Mouse (Mus musculus): Measurements from ENCODE around the gene Lepr. TPM values are rescaled to one million over a fixed set of nuclear protein-coding genes. Genes with fewer than 3 reads are reported as not detected.

The Lepr gene
- polyA plus RNA-seq, 1 experiment from 2014 or later = 7.4 TPM

DNA sequence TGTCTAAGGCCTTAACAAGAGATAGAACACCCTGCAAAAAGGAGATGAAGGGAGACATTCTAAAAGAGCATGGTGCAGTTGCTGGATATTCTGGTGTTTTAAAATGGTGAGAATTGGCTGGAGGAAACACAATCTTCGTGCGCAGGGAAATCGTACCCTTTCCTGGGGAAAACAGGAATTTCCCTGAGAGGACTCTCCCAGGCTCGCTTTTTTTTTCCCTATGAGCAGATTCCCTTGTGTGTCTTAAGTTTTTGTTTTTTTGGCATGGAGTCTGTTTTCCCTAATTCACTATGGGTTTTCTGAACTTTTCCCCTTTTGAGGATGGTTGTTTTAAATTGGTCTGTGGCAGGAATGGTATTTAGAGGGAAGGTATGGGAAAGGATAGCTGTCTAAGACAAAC is 28.0 kb upstream of the Lepr start:
- Histone ChIP-seq H3K27ac (ENCODE audit: low read length) (0 out of 2 replicates have a peak overlapping the region, but pooled peaks have one; percentile 29), H3K4me1 (ENCODE audit: control insufficient read depth, insufficient read depth, low read length) (no peaks in the 10 kb centered on the region), H3K4me3 (replicated peaks; ENCODE audit: low read length) (no peak overlapping the region), H3K36me3 (ENCODE audit: control insufficient read depth, insufficient read depth, low read length) (no peaks in the 10 kb centered on the region), H3K4me2 (ENCODE audit: low read depth, low read length) (no peak overlapping the region), H3K9me3 (replicated peaks; ENCODE audit: control insufficient read depth, low read length) (no peaks in the 10 kb centered on the region), H3K27me3 (ENCODE audit: control insufficient read depth, insufficient read depth, low read length) (no peaks in the 10 kb centered on the region), H3K9ac (ENCODE audit: low read length) (no peak overlapping the region)
- 83% methylated on average over 4 of the region's 4 CpGs for WGBS
- ATAC-seq (ENCODE audit: insufficient read depth, low FRiP score) = no peak

DNA sequence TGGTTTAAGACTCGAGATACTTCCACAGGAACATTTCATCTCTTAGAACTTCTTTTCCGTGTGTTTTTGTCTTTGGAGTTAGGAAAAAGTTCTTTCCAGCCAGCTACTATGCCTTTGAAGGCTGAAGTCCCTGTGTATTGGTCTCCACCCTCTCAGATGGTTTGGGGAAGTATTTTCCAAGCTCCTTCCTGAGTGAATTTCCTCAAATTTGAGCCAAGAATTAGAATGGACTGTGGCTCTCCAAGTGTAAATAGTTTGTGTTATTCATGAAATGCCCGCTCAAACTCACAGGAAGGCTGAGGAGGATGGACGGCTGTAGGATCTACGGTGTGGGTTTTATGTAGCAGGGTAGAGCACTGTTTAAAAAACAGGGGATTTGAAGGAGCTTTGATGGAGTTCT is 27.6 kb upstream of the Lepr start:
- H3K27ac ChIP-seq (ENCODE audit: low read length) = peak overlapping the region; percentile 29; the same call in 1 of the 2 replicates
- H3K4me3 ChIP-seq (replicated peaks; ENCODE audit: low read length) = no peak overlapping the region
- H3K9me3 ChIP-seq (replicated peaks; ENCODE audit: control insufficient read depth, low read length) = no peaks in the 10 kb centered on the region
- no peak overlapping the region for H3K9ac ChIP-seq (ENCODE audit: low read length)
- no peaks in the 10 kb centered on the region for H3K4me1 ChIP-seq (ENCODE audit: control insufficient read depth, insufficient read depth, low read length)
- no peaks in the 10 kb centered on the region for H3K27me3 ChIP-seq (ENCODE audit: control insufficient read depth, insufficient read depth, low read length)
- no peak overlapping the region for H3K4me2 ChIP-seq (ENCODE audit: low read depth, low read length)
- H3K36me3 ChIP-seq (ENCODE audit: control insufficient read depth, insufficient read depth, low read length) = no peaks in the 10 kb centered on the region
- WGBS = 61% methylated on average over 5 of the region's 5 CpGs
- ATAC-seq (ENCODE audit: insufficient read depth, low FRiP score) = no peak

DNA sequence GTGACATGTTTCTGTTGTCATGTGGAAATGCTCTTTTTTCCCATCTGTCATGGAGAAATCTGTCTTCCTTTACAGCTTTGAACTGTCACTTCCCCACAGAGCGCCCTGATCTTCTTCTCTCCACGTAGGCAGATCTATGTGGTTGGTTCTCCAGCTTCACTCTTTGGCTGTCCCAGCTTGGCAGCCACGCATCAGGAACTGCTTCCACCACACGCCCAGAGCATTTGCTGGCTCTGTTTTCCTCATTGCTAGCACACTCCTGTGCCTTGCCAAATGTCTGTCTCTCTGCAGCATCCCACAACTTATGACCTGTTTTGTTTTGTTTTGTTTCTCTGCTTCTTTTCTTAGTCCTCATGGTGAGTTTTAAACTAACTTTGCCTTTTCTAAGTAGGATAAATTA is 24.3 kb upstream of the Lepr start:
- Histone ChIP-seq H3K9me3 (replicated peaks; ENCODE audit: control insufficient read depth, low read length) (no peaks in the 10 kb centered on the region), H3K27me3 (ENCODE audit: control insufficient read depth, insufficient read depth, low read length) (no peaks in the 10 kb centered on the region), H3K4me3 (replicated peaks; ENCODE audit: low read length) (no peak overlapping the region), H3K36me3 (ENCODE audit: control insufficient read depth, insufficient read depth, low read length) (no peaks in the 10 kb centered on the region), H3K4me2 (ENCODE audit: low read depth, low read length) (no peak overlapping the region), H3K9ac (ENCODE audit: low read length) (no peak overlapping the region), H3K27ac (ENCODE audit: low read length) (no peak overlapping the region), H3K4me1 (ENCODE audit: control insufficient read depth, insufficient read depth, low read length) (no peaks in the 10 kb centered on the region)
- ATAC-seq (ENCODE audit: insufficient read depth, low FRiP score) = no peak
- 80% methylated on average over 4 of the region's 4 CpGs for WGBS

DNA sequence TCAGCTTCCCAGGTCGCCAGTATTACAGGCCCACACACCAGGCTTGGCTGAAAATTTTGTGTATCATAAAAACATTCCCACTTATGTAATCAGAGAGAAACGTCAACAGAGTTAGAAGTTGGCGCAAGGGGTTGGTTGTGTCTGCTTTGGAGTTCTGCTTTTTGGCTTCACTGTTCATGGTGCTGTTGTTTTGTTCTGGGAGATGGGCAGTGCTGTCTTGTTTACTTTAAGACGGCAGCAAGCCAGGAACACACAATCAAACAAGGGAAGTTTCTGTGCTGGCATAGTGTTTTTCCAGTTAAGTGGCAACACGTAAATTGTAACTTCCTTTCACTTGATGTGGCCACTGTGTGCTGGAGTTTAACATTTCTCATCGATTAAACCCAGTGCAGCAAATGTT is 22.7 kb upstream of the Lepr start:
- H3K27ac ChIP-seq (ENCODE audit: low read length) = no peak overlapping the region
- ATAC-seq (ENCODE audit: insufficient read depth, low FRiP score) = no peak
- WGBS = 52% methylated on average over 6 of the region's 6 CpGs
- H3K27me3 ChIP-seq (ENCODE audit: control insufficient read depth, insufficient read depth, low read length) = no peaks in the 10 kb centered on the region
- H3K9ac ChIP-seq (ENCODE audit: low read length) = no peak overlapping the region
- H3K9me3 ChIP-seq (replicated peaks; ENCODE audit: control insufficient read depth, low read length) = no peaks in the 10 kb centered on the region
- H3K4me2 ChIP-seq (ENCODE audit: low read depth, low read length) = no peak overlapping the region
- H3K4me3 ChIP-seq (replicated peaks; ENCODE audit: low read length) = no peak overlapping the region
- no peaks in the 10 kb centered on the region for H3K4me1 ChIP-seq (ENCODE audit: control insufficient read depth, insufficient read depth, low read length)
- no peaks in the 10 kb centered on the region for H3K36me3 ChIP-seq (ENCODE audit: control insufficient read depth, insufficient read depth, low read length)

DNA sequence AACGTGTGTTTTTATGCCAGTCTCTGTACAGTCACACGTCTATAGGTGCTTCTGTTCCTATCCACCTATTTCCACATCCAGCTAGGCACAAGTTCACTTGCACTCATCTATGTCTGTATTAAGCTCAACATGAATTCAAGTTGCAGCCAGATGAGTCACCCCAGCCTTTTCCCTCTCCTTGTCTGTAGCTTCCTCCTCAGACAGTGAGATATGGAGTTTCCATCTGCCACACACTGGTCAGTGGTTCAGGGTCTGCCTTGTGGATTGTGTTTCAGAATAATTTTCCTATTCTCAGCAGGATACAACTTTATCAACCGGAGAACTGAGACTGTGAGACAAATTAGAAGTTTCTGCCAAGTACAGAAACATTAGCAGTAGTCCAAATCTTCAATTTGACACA is 20.0 kb upstream of the Lepr start:
- no peak overlapping the region for H3K27ac ChIP-seq (ENCODE audit: low read length)
- H3K4me3 ChIP-seq (replicated peaks; ENCODE audit: low read length) = no peak overlapping the region
- H3K27me3 ChIP-seq (ENCODE audit: control insufficient read depth, insufficient read depth, low read length) = no peaks in the 10 kb centered on the region
- H3K36me3 ChIP-seq (ENCODE audit: control insufficient read depth, insufficient read depth, low read length) = no peaks in the 10 kb centered on the region
- H3K4me1 ChIP-seq (ENCODE audit: control insufficient read depth, insufficient read depth, low read length) = no peaks in the 10 kb centered on the region
- 80% methylated on average over 3 of the region's 3 CpGs for WGBS
- H3K4me2 ChIP-seq (ENCODE audit: low read depth, low read length) = no peak overlapping the region
- H3K9me3 ChIP-seq (replicated peaks; ENCODE audit: control insufficient read depth, low read length) = no peaks in the 10 kb centered on the region
- no peak for ATAC-seq (ENCODE audit: insufficient read depth, low FRiP score)
- no peak overlapping the region for H3K9ac ChIP-seq (ENCODE audit: low read length)

DNA sequence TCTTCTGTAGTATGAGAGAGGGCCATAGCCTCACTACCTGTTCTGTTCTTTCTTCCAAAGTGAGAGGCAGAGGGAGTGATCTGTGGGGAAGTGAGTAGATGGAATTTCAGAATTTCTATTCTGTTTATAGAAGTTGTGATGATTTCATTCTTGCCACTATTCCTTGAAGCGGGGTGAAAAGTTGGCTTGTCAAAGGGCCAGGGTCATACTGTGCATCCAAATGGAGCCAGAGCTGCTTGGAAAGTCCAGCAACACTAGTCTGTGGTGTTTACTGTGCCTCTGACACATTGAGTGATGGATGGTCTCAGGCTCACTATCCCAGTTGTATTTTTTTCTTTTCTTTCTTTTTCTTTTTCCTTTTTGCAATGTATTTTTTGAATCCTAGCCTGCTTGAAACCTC is 17.8 kb upstream of the Lepr start:
- Histone ChIP-seq H3K27ac (ENCODE audit: low read length) (no peak overlapping the region), H3K4me3 (replicated peaks; ENCODE audit: low read length) (no peak overlapping the region), H3K9me3 (replicated peaks; ENCODE audit: control insufficient read depth, low read length) (no peaks in the 10 kb centered on the region), H3K9ac (ENCODE audit: low read length) (no peak overlapping the region), H3K4me2 (ENCODE audit: low read depth, low read length) (no peak overlapping the region), H3K4me1 (ENCODE audit: control insufficient read depth, insufficient read depth, low read length) (no peaks in the 10 kb centered on the region), H3K27me3 (ENCODE audit: control insufficient read depth, insufficient read depth, low read length) (no peaks in the 10 kb centered on the region), H3K36me3 (ENCODE audit: control insufficient read depth, insufficient read depth, low read length) (no peaks in the 10 kb centered on the region)
- ATAC-seq (ENCODE audit: insufficient read depth, low FRiP score) = no peak
- WGBS = 58% methylated on average over 1 of the region's 1 CpGs

DNA sequence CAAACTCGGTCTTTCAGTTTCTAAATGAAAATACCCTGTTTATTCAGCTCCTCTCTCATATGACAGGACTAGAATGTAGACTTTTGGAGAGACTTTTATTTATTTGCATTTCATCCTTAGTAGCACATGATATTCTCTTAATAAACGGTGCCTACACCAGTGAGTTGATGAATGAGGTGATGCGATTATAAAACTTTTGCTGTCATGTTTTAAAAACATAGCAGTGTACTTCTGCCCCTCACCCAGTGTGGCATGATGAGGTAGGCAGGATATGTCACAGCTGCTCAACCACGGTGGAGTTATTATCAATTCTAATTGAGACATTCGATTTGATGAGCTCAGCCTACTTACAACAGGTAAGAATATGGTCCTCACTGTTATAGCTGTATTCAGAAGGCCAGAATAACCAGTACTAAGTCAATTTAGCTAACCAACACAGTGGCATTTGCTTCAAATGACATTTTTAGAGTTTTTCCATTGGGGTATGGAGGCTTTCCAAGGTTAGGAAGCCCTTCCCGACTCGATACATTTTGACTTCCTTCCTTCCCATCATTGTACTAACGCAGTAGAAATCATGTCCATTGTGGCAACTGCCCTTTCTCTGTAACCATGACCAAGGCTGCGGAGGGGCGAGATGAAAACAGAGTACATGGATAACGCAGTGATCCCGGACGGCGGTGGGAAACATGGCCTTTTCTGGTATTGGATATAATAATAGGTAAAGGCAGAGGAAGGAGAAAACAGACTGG is 16.1 kb upstream of the Lepr start:
- 79% methylated on average over 14 of the region's 14 CpGs for WGBS
- no peak for ATAC-seq (ENCODE audit: insufficient read depth, low FRiP score)
- H3K36me3 ChIP-seq (ENCODE audit: control insufficient read depth, insufficient read depth, low read length) = no peaks in the 10 kb centered on the region
- H3K4me3 ChIP-seq (replicated peaks; ENCODE audit: low read length) = no peak overlapping the region
- no peak overlapping the region for H3K4me2 ChIP-seq (ENCODE audit: low read depth, low read length)
- H3K9me3 ChIP-seq (replicated peaks; ENCODE audit: control insufficient read depth, low read length) = no peaks in the 10 kb centered on the region
- no peaks in the 10 kb centered on the region for H3K27me3 ChIP-seq (ENCODE audit: control insufficient read depth, insufficient read depth, low read length)
- no peaks in the 10 kb centered on the region for H3K4me1 ChIP-seq (ENCODE audit: control insufficient read depth, insufficient read depth, low read length)
- H3K9ac ChIP-seq (ENCODE audit: low read length) = no peak overlapping the region
- no peak overlapping the region for H3K27ac ChIP-seq (ENCODE audit: low read length)

DNA sequence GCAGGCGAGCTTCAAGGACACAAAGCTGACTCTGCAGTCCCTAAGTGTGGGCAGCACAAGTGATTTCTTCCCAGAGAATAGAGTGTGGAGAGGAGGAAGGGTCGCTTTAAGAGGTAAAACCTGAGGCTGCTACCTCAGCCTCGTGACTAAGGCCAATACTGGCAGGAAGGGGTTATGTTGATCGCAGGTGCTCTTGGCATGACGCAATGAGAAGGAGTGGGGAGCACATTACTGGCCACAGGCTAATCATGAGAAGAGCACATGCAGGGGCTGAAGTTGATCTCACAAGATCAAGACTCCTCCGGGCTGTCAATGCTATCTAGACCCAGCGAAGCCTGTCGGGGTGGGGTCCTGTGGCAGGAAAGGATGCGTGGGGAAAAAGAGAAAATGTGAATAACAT is 11.9 kb upstream of the Lepr start:
- WGBS = 77% methylated on average over 9 of the region's 9 CpGs
- Histone ChIP-seq H3K9me3 (replicated peaks; ENCODE audit: control insufficient read depth, low read length) (no peaks in the 10 kb centered on the region), H3K27me3 (ENCODE audit: control insufficient read depth, insufficient read depth, low read length) (no peaks in the 10 kb centered on the region)

DNA sequence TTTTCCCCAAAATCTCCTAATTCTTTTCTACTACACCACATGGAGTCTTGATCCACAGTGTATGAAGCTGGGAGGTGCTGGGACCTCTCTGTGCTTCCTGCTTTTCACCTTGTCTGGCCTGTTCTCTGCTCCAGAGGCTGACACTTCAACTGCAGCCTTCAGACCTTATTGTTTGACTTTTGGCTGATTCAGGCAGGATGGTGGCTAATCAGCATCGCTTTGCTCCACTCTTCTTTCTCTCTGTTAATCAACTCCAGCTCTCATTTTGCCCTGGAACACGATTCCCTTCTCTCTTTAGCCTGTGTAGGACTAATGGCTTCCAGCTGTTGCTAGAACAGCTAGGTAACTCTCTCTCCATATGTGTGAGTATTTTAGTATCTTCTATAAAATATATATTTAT is 10.0 kb upstream of the Lepr start:
- Histone ChIP-seq H3K27me3 (ENCODE audit: control insufficient read depth, insufficient read depth, low read length) (no peaks in the 10 kb centered on the region), H3K4me3 (replicated peaks; ENCODE audit: low read length) (no peak overlapping the region), H3K27ac (ENCODE audit: low read length) (no peak overlapping the region), H3K9me3 (replicated peaks; ENCODE audit: control insufficient read depth, low read length) (no peaks in the 10 kb centered on the region), H3K36me3 (ENCODE audit: control insufficient read depth, insufficient read depth, low read length) (no peaks in the 10 kb centered on the region), H3K4me1 (ENCODE audit: control insufficient read depth, insufficient read depth, low read length) (no peaks in the 10 kb centered on the region), H3K4me2 (ENCODE audit: low read depth, low read length) (no peak overlapping the region), H3K9ac (ENCODE audit: low read length) (no peak overlapping the region)
- WGBS = 41% methylated on average over 2 of the region's 2 CpGs
- no peak for ATAC-seq (ENCODE audit: insufficient read depth, low FRiP score)

More for the DNA sequence above, 11.9 kb upstream of the Lepr start:
- H3K4me3 ChIP-seq (replicated peaks; ENCODE audit: low read length) = no peak overlapping the region
- no peaks in the 10 kb centered on the region for H3K36me3 ChIP-seq (ENCODE audit: control insufficient read depth, insufficient read depth, low read length)
- H3K4me2 ChIP-seq (ENCODE audit: low read depth, low read length) = no peak overlapping the region
- no peaks in the 10 kb centered on the region for H3K4me1 ChIP-seq (ENCODE audit: control insufficient read depth, insufficient read depth, low read length)
- no peak for ATAC-seq (ENCODE audit: insufficient read depth, low FRiP score)
- no peak overlapping the region for H3K9ac ChIP-seq (ENCODE audit: low read length)
- H3K27ac ChIP-seq (ENCODE audit: low read length) = no peak overlapping the region
